Mouse (Mus musculus) heart, postnatal 14 days (tissue): Measurements from ENCODE around the gene Arhgap17. TPM values are rescaled to one million over a fixed set of nuclear protein-coding genes. Genes with fewer than 3 reads are reported as not detected.

Experiments used
- DNase-seq, 2 experiments: peaks; one replicate each; pipeline ENCODE4 v3.0.0; 2021 to 2022
- intact Hi-C: fragments of 180-260 bp; cut with DNase I; formaldehyde crosslinking; loops from one replicate; pipeline ENCODE4 v1.15.1; 2025
- total RNA-seq, 2 experiments: library from RNA; stranded (reverse); gene quantifications; 2 replicates each; pipeline ENCODE4 v1.2.3; 2021

The Arhgap17 gene
- total RNA-seq, 2 experiments from 2014 or later, result 17.6 to 25.0 TPM

DNA sequence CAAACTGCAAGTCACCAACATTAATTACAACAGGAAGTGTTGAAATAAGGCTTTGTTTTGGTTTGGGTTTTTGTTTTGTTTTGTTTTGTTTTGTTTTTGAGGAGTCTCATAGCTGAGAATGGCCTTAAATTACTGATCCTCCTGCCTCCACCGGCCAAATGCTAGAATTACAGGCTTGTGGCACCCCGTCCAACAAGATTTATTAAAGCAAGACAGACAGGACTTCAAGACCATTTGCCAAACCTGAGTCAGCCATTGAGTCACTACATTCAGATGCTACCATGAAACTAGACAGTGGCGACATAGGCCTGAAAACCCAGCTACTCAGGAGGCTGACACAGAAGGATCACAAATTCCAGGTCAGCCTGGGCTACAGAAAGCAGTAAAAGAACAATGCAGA is 1.8 kb upstream of the Arhgap17 start:
- intact Hi-C loops, result no loop called here
- no peak for DNase-seq

GRCm38 (mm10) chr7:123370700-123371099 is 985 bp upstream of the Arhgap17 start:
- DNase-seq, result no peak
- intact Hi-C loops, result no loop called here

GRCm38 (mm10) chr7:123368778-123369746 is 653 bp downstream of the Arhgap17 start:
- peak in 1 of 2 experiments; percentile 54 for DNase-seq
- intact Hi-C loops, result loop anchor here (2.0 to 5.0 kb wide), 2 partner anchors 20 to 37 kb away; no protein-coding TSS in a partner anchor

DNA sequence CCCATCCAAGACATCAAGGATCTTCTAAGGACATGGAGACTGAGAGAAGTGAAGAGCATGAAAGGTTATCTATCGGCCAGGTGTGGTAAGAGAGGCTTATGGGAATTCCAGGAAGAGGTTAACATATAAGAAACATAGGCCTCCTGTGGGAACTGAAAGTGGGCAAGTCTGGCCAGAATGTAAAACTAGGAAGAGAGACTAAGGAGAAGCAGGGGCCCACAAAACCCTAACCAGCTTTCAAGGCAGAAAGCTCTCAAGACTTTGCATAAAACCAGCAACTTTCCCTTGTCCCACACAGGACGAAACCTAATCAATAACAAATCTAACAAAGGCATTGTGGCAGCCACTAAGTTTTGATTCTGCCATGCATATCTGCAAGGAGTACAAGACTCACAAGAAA is 1.5 kb downstream of the Arhgap17 start:
- no peak for DNase-seq
- intact Hi-C loops, result loop anchor here (2.0 to 5.0 kb wide), 2 partner anchors 19 to 36 kb away; no protein-coding TSS in a partner anchor

DNA sequence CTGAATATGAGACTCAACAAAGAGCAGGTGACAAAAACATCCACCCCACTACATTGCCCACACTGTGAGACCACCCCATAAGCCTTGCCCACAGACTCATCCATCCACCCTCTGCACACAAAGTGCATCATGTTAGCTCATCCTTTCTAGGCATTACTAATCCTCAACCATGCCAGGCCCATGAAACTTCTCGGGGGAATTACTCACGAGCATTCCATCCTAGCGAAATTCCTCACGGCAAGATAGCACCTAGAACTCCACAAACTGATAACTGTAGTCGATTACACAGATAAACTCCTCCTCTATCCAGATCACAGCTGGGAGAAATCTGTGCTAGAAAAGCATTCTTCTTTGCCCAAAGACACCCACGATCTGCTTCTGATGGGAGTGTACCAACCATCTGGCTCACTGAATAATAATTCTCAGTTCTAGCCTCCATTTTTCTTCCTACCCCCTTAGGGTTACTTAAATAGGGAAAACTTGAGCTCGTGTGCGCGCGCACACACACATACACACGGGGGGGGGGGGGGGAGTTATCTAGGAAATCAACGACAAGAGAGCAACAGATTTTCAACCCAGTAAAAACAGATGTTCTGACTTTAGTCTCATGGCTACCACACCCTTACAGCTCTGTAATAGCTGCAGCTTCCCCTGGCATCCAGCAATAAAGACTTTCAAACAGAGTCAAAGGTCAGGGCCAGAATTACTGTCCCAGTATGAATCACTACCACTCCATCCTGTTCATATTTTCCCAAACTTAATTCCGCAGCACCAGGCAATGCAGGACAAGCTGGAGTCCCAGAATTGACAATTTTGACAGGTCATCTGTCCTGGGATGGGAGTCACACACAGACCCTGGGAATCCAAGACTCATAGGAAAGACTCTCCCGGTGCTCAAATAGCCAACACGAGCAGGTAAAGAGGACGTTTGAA is 2.2 kb downstream of the Arhgap17 start:
- intact Hi-C loops, result loop anchor here (2.0 to 5.0 kb wide), 2 partner anchors 19 to 35 kb away; no protein-coding TSS in a partner anchor
- DNase-seq, result no peak

- DNase-seq, result no peak
- intact Hi-C loops, result loop anchor here (5.0 kb wide), 1 partner anchor 35 kb away; no protein-coding TSS in a partner anchor
Observed at GRCm38 (mm10) chr7:123366806-123367205, 2.9 kb downstream of the Arhgap17 start.

DNA sequence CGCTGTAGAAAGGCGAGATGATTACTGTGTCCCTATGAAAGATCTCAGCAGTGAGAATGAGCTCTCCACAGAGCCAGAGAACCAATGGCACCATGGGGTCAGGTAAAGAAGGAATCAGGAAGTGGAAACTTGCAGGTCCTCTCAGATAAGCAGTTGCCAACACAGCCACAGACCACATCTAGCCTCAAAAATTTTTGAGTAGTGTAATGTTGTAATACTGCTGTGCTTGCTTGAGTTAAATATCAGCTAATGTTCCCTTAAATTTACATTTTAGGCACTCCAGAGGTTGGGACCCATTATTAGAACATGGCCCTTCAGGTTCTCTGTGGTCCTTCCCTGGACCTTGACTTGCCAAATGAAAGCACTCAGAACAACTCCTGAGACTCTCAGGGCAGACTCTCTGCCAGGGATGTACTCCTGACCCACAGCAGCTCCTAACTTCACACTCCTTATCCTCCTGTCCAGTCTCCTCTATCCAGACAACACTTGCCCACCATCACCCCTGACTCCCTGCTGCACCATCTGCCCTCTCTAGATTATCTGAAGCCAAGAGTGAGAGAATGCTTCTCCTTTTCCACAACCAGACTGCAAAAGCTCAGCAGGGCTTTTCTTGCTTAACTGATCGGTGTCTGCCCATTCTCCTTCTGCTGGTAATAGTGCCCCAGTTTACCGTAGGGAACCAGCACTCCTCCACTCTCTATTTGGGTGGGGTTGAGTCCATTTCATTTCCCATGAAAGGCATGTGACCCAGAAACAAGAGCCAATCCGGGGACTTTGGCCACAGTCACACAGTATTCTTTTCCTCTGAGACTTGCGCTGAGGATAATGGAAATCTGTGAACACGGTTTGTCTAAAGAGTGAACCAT is 3.6 kb downstream of the Arhgap17 start:
- intact Hi-C loops, result loop anchor here (5.0 kb wide), 1 partner anchor 34 kb away; no protein-coding TSS in a partner anchor
- DNase-seq, result peak in 1 of 2 experiments; percentile 17

- no peak for DNase-seq
- intact Hi-C loops, result no loop called here
Observed at GRCm38 (mm10) chr7:123363971-123364370, 5.7 kb downstream of the Arhgap17 start.

DNA sequence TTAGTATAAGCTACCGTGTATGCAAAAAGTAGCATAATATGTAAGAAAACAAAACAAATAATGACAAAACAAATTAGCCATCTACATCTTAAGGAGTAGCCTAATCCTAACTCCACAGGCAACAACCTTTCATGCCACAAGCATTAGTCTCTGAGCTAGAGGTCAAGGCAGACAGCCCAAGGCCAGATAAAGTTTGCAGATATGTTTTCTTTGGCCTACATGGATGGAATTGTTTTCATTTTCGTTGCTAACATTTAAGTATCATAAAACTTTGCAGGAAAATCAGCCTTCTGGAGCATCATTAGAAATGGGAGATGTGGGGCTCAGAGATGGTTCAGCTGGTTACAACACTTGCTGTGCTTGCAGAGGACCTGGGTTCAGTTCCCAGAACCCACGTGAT is 6.9 kb downstream of the Arhgap17 start:
- intact Hi-C loops, result no loop called here
- no peak for DNase-seq

GRCm38 (mm10) chr7:123361229-123361980 is 8.3 kb downstream of the Arhgap17 start:
- intact Hi-C loops, result no loop called here
- DNase-seq, result no peak

GRCm38 (mm10) chr7:123360185-123360584 is 9.5 kb downstream of the Arhgap17 start:
- DNase-seq, result no peak
- intact Hi-C loops, result no loop called here

DNA sequence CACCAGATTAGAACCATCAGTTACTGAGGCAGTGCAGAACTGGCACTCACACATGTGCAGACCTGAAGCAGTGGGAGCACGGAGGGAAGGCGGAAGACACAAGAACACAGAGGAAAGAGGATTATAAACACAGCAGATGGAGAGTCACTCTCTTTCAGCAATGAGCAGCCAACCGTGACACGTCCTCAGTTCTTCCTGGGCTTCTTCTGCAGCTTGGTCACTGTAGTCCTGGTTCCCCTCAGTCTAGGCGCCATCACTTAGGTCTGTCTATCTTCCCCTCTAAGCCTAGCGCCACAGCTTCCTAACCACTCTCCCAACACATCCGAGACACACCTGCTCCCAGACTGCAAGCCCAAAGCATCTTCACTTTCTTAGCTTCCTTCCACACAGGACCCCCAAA is 10.6 kb downstream of the Arhgap17 start:
- intact Hi-C loops, result no loop called here
- no peak for DNase-seq

- no peak for DNase-seq
- intact Hi-C loops, result no loop called here
Observed at GRCm38 (mm10) chr7:123356158-123356557, 13.6 kb downstream of the Arhgap17 start.

GRCm38 (mm10) chr7:123354851-123355250 is 14.9 kb downstream of the Arhgap17 start:
- DNase-seq, result no peak
- intact Hi-C loops, result no loop called here

- intact Hi-C loops, result no loop called here
- no peak for DNase-seq
Observed at GRCm38 (mm10) chr7:123354392-123354791, 15.3 kb downstream of the Arhgap17 start.

DNA sequence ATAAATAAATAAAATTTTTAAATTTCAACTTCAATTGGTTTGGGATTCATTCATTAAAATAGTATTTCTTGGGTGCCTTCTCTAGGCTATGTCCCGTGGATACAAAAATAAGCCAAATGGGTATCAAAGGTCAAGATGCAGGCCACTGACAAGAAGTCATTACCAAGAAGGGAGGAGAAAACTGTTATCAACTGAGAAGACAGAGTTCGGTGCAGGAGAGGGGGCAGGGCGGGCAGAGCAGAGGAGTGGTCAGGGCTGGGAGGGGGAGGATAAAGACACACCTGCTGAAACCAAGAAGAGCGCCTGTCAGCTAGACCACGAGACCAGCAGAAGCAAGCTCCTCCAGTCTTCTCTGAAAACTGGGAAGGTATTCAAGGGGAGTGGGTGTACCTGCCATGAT is 15.8 kb downstream of the Arhgap17 start:
- no peak for DNase-seq
- intact Hi-C loops, result no loop called here

- DNase-seq, result no peak
Observed at GRCm38 (mm10) chr7:123353081-123353480, 16.6 kb downstream of the Arhgap17 start.

DNA sequence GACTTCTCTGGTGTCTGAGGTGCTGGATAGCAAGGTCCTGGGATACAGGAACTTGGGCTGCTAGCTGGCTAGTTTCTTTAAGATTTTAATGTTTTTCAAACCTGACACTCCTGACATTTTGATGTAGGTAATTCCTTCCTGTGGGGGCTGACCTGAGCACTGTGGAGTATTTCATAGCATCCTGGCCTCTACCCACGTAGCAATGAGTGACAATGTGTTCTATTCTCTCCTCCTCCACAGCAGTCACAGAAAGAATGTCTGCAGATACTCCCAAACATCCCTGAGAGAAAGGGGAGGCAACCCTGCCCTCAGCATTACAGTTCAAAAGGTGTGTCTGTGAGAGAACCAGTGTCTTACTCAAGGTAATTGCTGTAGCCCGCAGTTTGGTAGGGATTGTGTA is 19.5 kb downstream of the Arhgap17 start:
- intact Hi-C loops, result no loop called here
- DNase-seq, result no peak

More at GRCm38 (mm10) chr7:123353081-123353480, 16.6 kb downstream of the Arhgap17 start:
- intact Hi-C loops, result no loop called here

- intact Hi-C loops, result loop anchor here (2.0 kb wide), 1 partner anchor 19 kb away; the partner anchor contains the start of genes Arhgap17 and Lcmt1
- no peak for DNase-seq
Observed at GRCm38 (mm10) chr7:123349813-123350212, 19.9 kb downstream of the Arhgap17 start.
